Mouse (Mus musculus): ENCODE measurements at regions not wholly inside any gene's neighbourhood (a gene's known extent, or its start where the extent isn't known, plus 50 kb on each side); places are given as distances from the start of the nearest gene placed in this dataset.
A peak's percentile ranks its signal among the peaks of the same experiment; 100 is the strongest.

- H3K4me1 ChIP-seq = no peaks in the 10 kb centered on the region
- H3K36me3 ChIP-seq = no peaks in the 10 kb centered on the region
- no peak overlapping the region for H3K4me2 ChIP-seq
- no peak overlapping the region for H3K9ac ChIP-seq
- H3K9me3 ChIP-seq = no peaks in the 10 kb centered on the region
- no peak for ATAC-seq (ENCODE audit: extremely low read depth, insufficient number of reproducible peaks, low FRiP score, low TSS enrichment)
- H3K27me3 ChIP-seq (replicated peaks) = no peaks in the 10 kb centered on the region
- H3K4me3 ChIP-seq = no peak overlapping the region
- WGBS = 47% methylated on average over 1 of the region's 1 CpGs
- no peak overlapping the region for H3K27ac ChIP-seq (replicated peaks)
Measured at GRCm38 (mm10) chr1:183624266-183624665, 206.3 kb downstream of the Hhipl2 start.

GRCm38 (mm10) chr1:183633810-183634209, 215.8 kb downstream of the Hhipl2 start:
- Histone ChIP-seq H3K9ac (no peak overlapping the region), H3K4me2 (no peak overlapping the region), H3K4me3 (no peak overlapping the region), H3K27me3 (replicated peaks) (no peaks in the 10 kb centered on the region; the same call in 1 of the 2 replicates), H3K4me1 (no peaks in the 10 kb centered on the region), H3K27ac (replicated peaks) (no peak overlapping the region), H3K36me3 (no peaks in the 10 kb centered on the region), H3K9me3 (0 out of 2 replicates have a peak, but pooled peaks cover 3% of the 10 kb centered on the region)
- 70% methylated on average over 6 of the region's 6 CpGs for WGBS
- ATAC-seq (ENCODE audit: extremely low read depth, insufficient number of reproducible peaks, low FRiP score, low TSS enrichment) = no peak

- Histone ChIP-seq H3K4me2 (no peak overlapping the region), H3K27me3 (replicated peaks) (no peaks in the 10 kb centered on the region; the same call in 1 of the 2 replicates), H3K36me3 (no peaks in the 10 kb centered on the region), H3K27ac (replicated peaks) (no peak overlapping the region), H3K4me1 (no peaks in the 10 kb centered on the region), H3K9me3 (0 out of 2 replicates have a peak, but pooled peaks cover 3% of the 10 kb centered on the region), H3K4me3 (no peak overlapping the region), H3K9ac (no peak overlapping the region)
- 63% methylated on average over 1 of the region's 1 CpGs for WGBS
- ATAC-seq (ENCODE audit: extremely low read depth, insufficient number of reproducible peaks, low FRiP score, low TSS enrichment) = no peak
Measured at GRCm38 (mm10) chr1:183634836-183635235, 216.8 kb downstream of the Hhipl2 start.

GRCm38 (mm10) chr1:183637214-183637613, 219.2 kb downstream of the Hhipl2 start:
- Histone ChIP-seq H3K9ac (no peak overlapping the region), H3K4me3 (no peak overlapping the region), H3K27ac (replicated peaks) (no peak overlapping the region), H3K36me3 (no peaks in the 10 kb centered on the region), H3K9me3 (0 out of 2 replicates have a peak, but pooled peaks cover 3% of the 10 kb centered on the region), H3K4me2 (no peak overlapping the region), H3K4me1 (no peaks in the 10 kb centered on the region), H3K27me3 (replicated peaks) (no peaks in the 10 kb centered on the region; the same call in 1 of the 2 replicates)
- ATAC-seq (ENCODE audit: extremely low read depth, insufficient number of reproducible peaks, low FRiP score, low TSS enrichment) = no peak
- 83% methylated on average over 8 of the region's 8 CpGs for WGBS

- no peak overlapping the region for H3K4me2 ChIP-seq
- 0 out of 2 replicates have a peak, but pooled peaks cover 3% of the 10 kb centered on the region for H3K9me3 ChIP-seq
- no peaks in the 10 kb centered on the region for H3K36me3 ChIP-seq
- H3K27me3 ChIP-seq (replicated peaks) = no peaks in the 10 kb centered on the region; the same call in 1 of the 2 replicates
- H3K9ac ChIP-seq = no peak overlapping the region
- H3K4me1 ChIP-seq = peaks cover 3% of the 10 kb centered on the region; the same call in 1 of the 2 replicates
- ATAC-seq (ENCODE audit: extremely low read depth, insufficient number of reproducible peaks, low FRiP score, low TSS enrichment) = no peak
- H3K27ac ChIP-seq (replicated peaks) = no peak overlapping the region
- H3K4me3 ChIP-seq = no peak overlapping the region
- 43% methylated on average over 7 of the region's 7 CpGs for WGBS
Measured at GRCm38 (mm10) chr1:183639332-183639731, 221.3 kb downstream of the Hhipl2 start.

- H3K4me2 ChIP-seq = no peak overlapping the region
- 0 out of 2 replicates have a peak, but pooled peaks cover 3% of the 10 kb centered on the region for H3K9me3 ChIP-seq
- peaks cover 3% of the 10 kb centered on the region; the same call in 1 of the 2 replicates for H3K4me1 ChIP-seq
- 67% methylated on average over 8 of the region's 8 CpGs for WGBS
- no peak for ATAC-seq (ENCODE audit: extremely low read depth, insufficient number of reproducible peaks, low FRiP score, low TSS enrichment)
- H3K36me3 ChIP-seq = no peaks in the 10 kb centered on the region
- H3K9ac ChIP-seq = no peak overlapping the region
- H3K4me3 ChIP-seq = no peak overlapping the region
- no peaks in the 10 kb centered on the region for H3K27me3 ChIP-seq (replicated peaks)
- H3K27ac ChIP-seq (replicated peaks) = no peak overlapping the region
Measured at GRCm38 (mm10) chr1:183640568-183640967, 222.6 kb downstream of the Hhipl2 start.

- Histone ChIP-seq H3K4me3 (no peak overlapping the region), H3K27ac (replicated peaks) (0 out of 2 replicates have a peak overlapping the region, but pooled peaks have one; percentile 28), H3K36me3 (no peaks in the 10 kb centered on the region), H3K27me3 (replicated peaks) (no peaks in the 10 kb centered on the region), H3K4me1 (peaks cover 3% of the 10 kb centered on the region; the same call in 1 of the 2 replicates), H3K9me3 (no peaks in the 10 kb centered on the region), H3K9ac (no peak overlapping the region), H3K4me2 (no peak overlapping the region)
- ATAC-seq (ENCODE audit: extremely low read depth, insufficient number of reproducible peaks, low FRiP score, low TSS enrichment) = no peak
- 37% methylated on average over 2 of the region's 2 CpGs for WGBS
Measured at GRCm38 (mm10) chr1:183644001-183644400, 226.0 kb downstream of the Hhipl2 start.

- H3K4me2 ChIP-seq = no peak overlapping the region
- no peaks in the 10 kb centered on the region for H3K27me3 ChIP-seq (replicated peaks)
- H3K9ac ChIP-seq = no peak overlapping the region
- no peak for ATAC-seq (ENCODE audit: extremely low read depth, insufficient number of reproducible peaks, low FRiP score, low TSS enrichment)
- no peaks in the 10 kb centered on the region for H3K4me1 ChIP-seq
- no peaks in the 10 kb centered on the region for H3K36me3 ChIP-seq
- no peak overlapping the region for H3K27ac ChIP-seq (replicated peaks)
- 55% methylated on average over 6 of the region's 6 CpGs for WGBS
- no peaks in the 10 kb centered on the region for H3K9me3 ChIP-seq
- no peak overlapping the region for H3K4me3 ChIP-seq
Measured at GRCm38 (mm10) chr1:183653878-183654277, 235.9 kb downstream of the Hhipl2 start.

GRCm38 (mm10) chr1:183657043-183657442, 239.0 kb downstream of the Hhipl2 start:
- ATAC-seq (ENCODE audit: extremely low read depth, insufficient number of reproducible peaks, low FRiP score, low TSS enrichment) = no peak
- Histone ChIP-seq H3K27ac (replicated peaks) (no peak overlapping the region), H3K4me2 (no peak overlapping the region), H3K4me1 (no peaks in the 10 kb centered on the region), H3K4me3 (no peak overlapping the region), H3K36me3 (no peaks in the 10 kb centered on the region), H3K9me3 (no peaks in the 10 kb centered on the region), H3K9ac (no peak overlapping the region), H3K27me3 (replicated peaks) (no peaks in the 10 kb centered on the region; the same call in 1 of the 2 replicates)
- WGBS = 55% methylated on average over 5 of the region's 5 CpGs

- no peak for ATAC-seq (ENCODE audit: extremely low read depth, insufficient number of reproducible peaks, low FRiP score, low TSS enrichment)
- H3K27ac ChIP-seq (replicated peaks) = no peak overlapping the region
- no peaks in the 10 kb centered on the region for H3K4me1 ChIP-seq
- H3K9ac ChIP-seq = no peak overlapping the region
- 64% methylated on average over 2 of the region's 2 CpGs for WGBS
- H3K36me3 ChIP-seq = no peaks in the 10 kb centered on the region
- no peaks in the 10 kb centered on the region; the same call in 1 of the 2 replicates for H3K27me3 ChIP-seq (replicated peaks)
- no peaks in the 10 kb centered on the region for H3K9me3 ChIP-seq
- no peak overlapping the region for H3K4me3 ChIP-seq
- no peak overlapping the region for H3K4me2 ChIP-seq
Measured at GRCm38 (mm10) chr1:183660541-183660940, 242.5 kb downstream of the Hhipl2 start.

GRCm38 (mm10) chr1:183662369-183663043, 244.5 kb downstream of the Hhipl2 start:
- Histone ChIP-seq H3K4me1 (no peaks in the 10 kb centered on the region), H3K27me3 (replicated peaks) (no peaks in the 10 kb centered on the region; the same call in 1 of the 2 replicates), H3K9me3 (peaks cover 8% of the 10 kb centered on the region), H3K27ac (replicated peaks) (no peak overlapping the region), H3K9ac (no peak overlapping the region), H3K4me3 (no peak overlapping the region), H3K36me3 (no peaks in the 10 kb centered on the region), H3K4me2 (no peak overlapping the region)
- WGBS = 73% methylated on average over 15 of the region's 15 CpGs
- no peak for ATAC-seq (ENCODE audit: extremely low read depth, insufficient number of reproducible peaks, low FRiP score, low TSS enrichment)

GRCm38 (mm10) chr1:183669271-183669670, 251.3 kb downstream of the Hhipl2 start:
- peaks cover 8% of the 10 kb centered on the region; the same call in 1 of the 2 replicates for H3K4me1 ChIP-seq
- no peak overlapping the region for H3K4me3 ChIP-seq
- H3K9ac ChIP-seq = 0 out of 2 replicates have a peak overlapping the region, but pooled peaks have one; percentile 19
- H3K27ac ChIP-seq (replicated peaks) = no peak overlapping the region
- no peaks in the 10 kb centered on the region for H3K36me3 ChIP-seq
- H3K9me3 ChIP-seq = peaks cover 8% of the 10 kb centered on the region
- peaks cover 11% of the 10 kb centered on the region; the same call in 1 of the 2 replicates for H3K27me3 ChIP-seq (replicated peaks)
- WGBS = 75% methylated on average over 8 of the region's 8 CpGs
- H3K4me2 ChIP-seq = no peak overlapping the region
- ATAC-seq (ENCODE audit: extremely low read depth, insufficient number of reproducible peaks, low FRiP score, low TSS enrichment) = no peak

All from heart, embryonic 13.5 days (tissue).